Mouse (Mus musculus) heart, adult 2 months (tissue): ENCODE results near the gene Yipf1. TPM values are rescaled to one million over a fixed set of nuclear protein-coding genes. Genes with fewer than 3 reads are reported as not detected.

ENCODE experiments used
- DNase-seq, 2 experiments: peaks; one replicate each; pipeline ENCODE4 v3.0.0; 2021
- H3K27ac ChIP-seq: fragments of 200-600 bp; 2 replicates; pipeline ENCODE4 v1.8.1; 2022
- H3K27me3 ChIP-seq: fragments of 200-500 bp; 2 replicates; pipeline ENCODE4 v1.6.1; 2012; ENCODE audit warnings: mild to moderate bottlenecking, low read length, inconsistent platforms, mixed read lengths; ENCODE audit not compliant: control insufficient read depth, insufficient read depth
- H3K36me3 ChIP-seq: fragments of 200-500 bp; 2 replicates; pipeline ENCODE4 v1.6.1; 2012; ENCODE audit warnings: low read length, inconsistent platforms; ENCODE audit not compliant: control insufficient read depth, insufficient read depth
- H3K4me1 ChIP-seq: fragments of 200-500 bp; 2 replicates; pipeline ENCODE4 v1.6.1; 2011; ENCODE audit warnings: low read length; ENCODE audit not compliant: control insufficient read depth, insufficient read depth
- H3K4me3 ChIP-seq: fragments of 200-600 bp; 2 replicates; pipeline ENCODE4 v1.8.1; 2022
- H3K79me2 ChIP-seq: fragments of 200-500 bp; replicated peaks from 2 replicates; pipeline ENCODE4 v1.6.1; 2012; ENCODE audit warnings: mild to moderate bottlenecking, inconsistent platforms, low read length, moderate library complexity, mixed read lengths; ENCODE audit not compliant: control insufficient read depth, insufficient read depth
- H3K9ac ChIP-seq: fragments of 200-500 bp; 2 replicates; pipeline ENCODE4 v1.6.1; 2012; ENCODE audit warnings: low read depth, mild to moderate bottlenecking, control low read depth, inconsistent platforms, low read length, mixed read lengths
- CTCF ChIP-seq: fragments of 200-600 bp; IDR thresholded peaks from 2 replicates; pipeline ENCODE4 v1.8.1; 2022; ENCODE audit warnings: antibody characterized with exemption, mild to moderate bottlenecking, moderate library complexity
- EP300 ChIP-seq: fragments of 200-500 bp; IDR thresholded peaks from 2 replicates; pipeline ENCODE4 v1.6.1; 2011; ENCODE audit warnings: low read depth, low read length, control low read depth; ENCODE audit not compliant: insufficient read depth
- POLR2A ChIP-seq: fragments of 200-500 bp; IDR thresholded peaks from 2 replicates; pipeline ENCODE4 v1.6.1; 2011; ENCODE audit warnings: mild to moderate bottlenecking, low read depth, low read length, control low read depth; ENCODE audit not compliant: insufficient read depth
- WGBS: fragments of 180-500 bp; shearing (Covaris S2); methylation state at CpG from one replicate; pipeline ENCODE4 v1.1.7; 2018; 5-methylcytosine and 5-hydroxymethylcytosine counted together
- intact Hi-C: fragments of 180-260 bp; cut with DNase I; formaldehyde crosslinking; loops from one replicate; pipeline ENCODE4 v1.15.1; 2025
- long read RNA-seq: library from polyadenylated mRNA; stranded (forward); transcript quantifications from one replicate; pipeline ENCODE4 v2.0.0, GENCODE M21; 2021
- polyA plus RNA-seq: library from polyadenylated mRNA; depleted of rRNA; stranded (reverse); fragments of >200 nt; gene quantifications from 2 replicates; pipeline ENCODE4 v1.2.3, GENCODE M21; 2012; rRNA removed
- total RNA-seq, 2 experiments: library from RNA; stranded (reverse); gene quantifications; 2 replicates each; pipeline ENCODE4 v1.2.3; 2021

Gene Yipf1
- total RNA-seq (10 to 100 TPM; 17.6 to 19.3 TPM), polyA plus RNA-seq (23.3 and 28.9 TPM in 2 replicates)
- long read RNA-seq, transcript Yipf1-201 (10 exons, 1,321 nt), result major isoform, 22 of 29 reads
- long read RNA-seq, partial matches to known transcripts, result 0 of 29 reads
- long read RNA-seq, other reads (novel, unspliced or antisense), result 7 of 29 reads

DNA sequence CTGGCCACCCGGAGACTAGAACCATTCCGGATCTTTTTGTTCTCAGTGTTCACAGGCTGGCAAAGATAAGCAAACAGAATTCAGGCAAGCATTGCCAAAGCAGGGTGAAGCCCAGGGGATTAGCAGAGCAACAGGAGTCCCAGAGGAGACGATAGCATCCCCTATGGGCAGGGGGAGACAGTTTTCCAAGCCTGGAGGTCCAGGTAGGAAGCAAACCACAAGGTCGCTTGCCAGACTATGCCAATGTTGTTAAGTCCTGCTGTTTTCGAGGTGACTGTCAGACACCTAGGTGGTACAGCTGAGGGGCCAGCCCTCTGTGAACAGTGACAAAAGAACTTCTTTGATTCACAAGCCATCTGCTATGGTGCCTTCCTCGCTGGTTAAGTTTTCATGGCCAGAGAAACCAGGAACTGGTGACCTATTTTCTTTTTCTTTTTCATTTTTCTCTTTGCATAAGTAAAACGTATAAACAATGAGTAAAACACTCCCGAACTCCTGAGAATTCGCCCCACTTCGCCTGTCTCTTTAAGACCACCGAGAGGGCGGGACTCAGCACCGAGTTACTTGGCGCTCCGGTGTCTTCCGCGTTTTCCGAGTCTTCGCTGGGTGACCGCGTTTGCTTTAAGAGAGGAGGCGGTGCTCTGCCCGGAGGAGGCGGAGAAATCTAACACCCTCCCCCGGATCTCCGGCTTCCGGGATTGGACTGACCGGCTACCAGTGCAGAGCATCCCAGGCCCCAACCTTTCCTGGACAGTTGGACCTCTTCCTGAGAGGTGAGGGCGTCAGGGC is at the start of gene Yipf1:
Yipf1 (plus strand) TSS at position 674 of the 789 bp plus-strand sequence.
- Histone ChIP-seq H3K36me3 (no peaks in the 10 kb centered on the region), H3K4me1 (peaks cover 4% of the 10 kb centered on the region), H3K27ac (peak within 1 kb of the TSS; percentile 87), H3K9ac (peak within 1 kb of the TSS; percentile 82), H3K27me3 (no peaks in the 10 kb centered on the region), H3K4me3 (peak within 1 kb of the TSS; percentile 72), H3K79me2 (no peaks in the 10 kb centered on the region)
- intact Hi-C loops, result loop anchor here (1.0 to 2.0 kb wide), 3 partner anchors 53 to 133 kb away; partner anchors contain the start of genes Hspb11, Lrrc42 and Ndc1
- DNase-seq, result peak; percentile 94
- TF ChIP-seq CTCF (peak; percentile 45), EP300 (no peak), POLR2A (peak; percentile 89)
- under 1% methylated on average over 29 of the region's 29 CpGs for WGBS

DNA sequence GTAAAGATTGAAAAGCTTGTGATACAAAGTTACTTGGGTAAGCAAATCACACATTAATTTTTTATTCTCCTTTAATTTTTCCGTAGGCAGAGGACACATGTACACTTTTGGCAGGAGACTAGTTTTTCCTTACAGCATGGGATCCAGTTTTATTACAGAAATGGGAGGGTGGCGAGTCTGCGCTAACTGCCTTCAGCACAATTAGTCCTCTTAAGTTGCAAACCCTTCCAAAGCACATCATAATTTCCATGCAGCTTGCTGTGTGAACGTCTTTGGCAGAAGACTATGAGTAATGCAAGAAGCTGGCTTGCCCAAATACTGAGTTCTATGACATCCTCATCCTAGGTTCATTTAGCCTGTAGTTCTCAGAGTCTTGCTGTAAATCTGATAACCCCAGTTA is 40.5 kb upstream of the Yipf1 start:
- intact Hi-C loops, result no loop called here
- WGBS, result 70% methylated on average over 4 of the region's 4 CpGs

DNA sequence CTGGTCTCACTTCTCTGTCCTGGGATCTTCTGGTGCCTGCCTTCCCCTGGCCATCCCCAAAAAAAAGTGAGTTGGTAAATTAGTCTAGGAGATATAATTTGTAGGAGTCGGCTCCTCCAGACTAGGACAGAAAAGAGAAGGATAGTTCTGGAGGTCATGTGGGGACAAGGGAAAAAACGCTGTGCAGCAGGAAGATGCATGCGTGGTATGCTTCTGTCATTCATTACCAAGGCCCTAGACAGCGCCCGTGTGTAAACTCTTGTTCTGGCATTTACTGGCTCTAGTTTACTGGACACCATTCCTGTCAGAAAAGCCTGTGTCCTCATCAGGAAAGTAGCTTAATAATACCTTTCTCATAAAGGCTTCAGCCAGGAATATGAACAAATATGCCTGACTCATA is 39.7 kb upstream of the Yipf1 start:
- Histone ChIP-seq H3K27ac (no peak overlapping the region), H3K79me2 (no peaks in the 10 kb centered on the region), H3K4me1 (no peaks in the 10 kb centered on the region), H3K4me3 (no peak overlapping the region), H3K9ac (no peak overlapping the region), H3K27me3 (no peaks in the 10 kb centered on the region), H3K36me3 (no peaks in the 10 kb centered on the region)
- 55% methylated on average over 5 of the region's 5 CpGs for WGBS
- intact Hi-C loops, result no loop called here
- no peak for DNase-seq
- no peak for TF ChIP-seq CTCF

More for the DNA sequence above, 40.5 kb upstream of the Yipf1 start:
- no peak for TF ChIP-seq EP300
- no peak for TF ChIP-seq POLR2A
- TF ChIP-seq CTCF, result no peak
- no peaks in the 10 kb centered on the region for H3K27me3 ChIP-seq
- H3K4me3 ChIP-seq, result no peak overlapping the region
- H3K4me1 ChIP-seq, result no peaks in the 10 kb centered on the region
- no peaks in the 10 kb centered on the region for H3K36me3 ChIP-seq
- no peak overlapping the region for H3K27ac ChIP-seq
- no peak overlapping the region for H3K9ac ChIP-seq
- no peak for DNase-seq
- no peaks in the 10 kb centered on the region for H3K79me2 ChIP-seq

DNA sequence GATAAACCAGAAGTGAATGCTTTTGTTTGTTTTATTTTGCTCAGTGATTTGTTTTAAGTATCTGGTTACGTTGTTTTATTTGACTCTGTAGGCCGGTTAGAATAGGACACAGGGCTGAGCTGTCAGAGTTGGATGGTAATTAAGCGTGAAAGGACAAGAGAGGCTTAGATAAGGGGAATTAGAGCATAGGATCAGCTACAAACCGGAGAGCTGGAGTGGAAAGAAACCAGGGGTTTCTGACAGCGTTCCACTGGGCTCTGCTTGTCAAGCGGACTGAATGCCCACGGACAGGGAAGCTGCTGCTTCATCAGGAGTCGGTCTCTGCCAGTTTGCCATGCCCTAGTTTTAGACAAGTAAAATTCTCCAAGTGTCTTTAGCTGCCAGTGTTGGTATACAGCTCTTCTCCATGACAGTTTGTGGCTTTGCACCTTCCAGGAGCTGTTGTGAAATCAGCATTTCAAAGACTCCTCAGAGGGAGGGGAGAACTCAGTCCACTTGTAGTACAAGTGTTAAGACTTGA is 35.9 kb upstream of the Yipf1 start:
- intact Hi-C loops, result no loop called here
- Histone ChIP-seq H3K9ac (no peak overlapping the region), H3K27me3 (no peaks in the 10 kb centered on the region), H3K36me3 (no peaks in the 10 kb centered on the region), H3K4me3 (no peak overlapping the region), H3K27ac (no peak overlapping the region), H3K4me1 (no peaks in the 10 kb centered on the region), H3K79me2 (no peaks in the 10 kb centered on the region)
- DNase-seq, result no peak
- TF ChIP-seq EP300 (no peak), POLR2A (no peak), CTCF (no peak)
- WGBS, result 56% methylated on average over 8 of the region's 8 CpGs

GRCm38 (mm10) chr4:107280843-107281475 is 33.2 kb upstream of the Yipf1 start:
- no peaks in the 10 kb centered on the region for H3K27me3 ChIP-seq

More at GRCm38 (mm10) chr4:107280843-107281475, 33.2 kb upstream of the Yipf1 start:
- no peaks in the 10 kb centered on the region for H3K4me1 ChIP-seq
- no peak overlapping the region for H3K9ac ChIP-seq
- H3K27ac ChIP-seq, result no peak overlapping the region
- intact Hi-C loops, result no loop called here
- WGBS, result 83% methylated on average over 7 of the region's 7 CpGs
- no peak for DNase-seq
- H3K36me3 ChIP-seq, result no peaks in the 10 kb centered on the region
- TF ChIP-seq POLR2A (no peak), EP300 (no peak), CTCF (no peak)
- H3K4me3 ChIP-seq, result no peak overlapping the region
- H3K79me2 ChIP-seq, result no peaks in the 10 kb centered on the region
